Comparison of ENCODE assay signal across 14 mouse cellular contexts in the genomic region with DNA sequence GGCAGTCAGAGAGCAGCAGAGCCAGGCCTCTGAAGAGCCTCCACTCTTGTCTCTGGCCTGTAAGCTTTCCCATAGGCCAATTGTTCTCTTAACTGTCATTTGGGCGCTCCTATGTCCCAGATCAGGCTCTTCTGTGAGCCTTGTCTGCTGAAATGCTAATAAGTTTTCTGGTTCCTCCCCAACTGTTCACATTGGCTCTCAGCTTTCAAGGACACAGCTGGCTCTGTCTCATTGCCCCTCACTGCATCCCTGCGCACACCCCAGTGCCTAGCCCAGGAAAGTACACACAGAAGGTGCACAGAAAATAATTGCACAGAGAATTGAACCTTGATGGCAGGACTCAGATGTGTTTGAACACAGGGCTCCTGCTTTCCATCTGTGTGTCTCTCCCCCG. TPM values are rescaled to one million over a fixed set of nuclear protein-coding genes. Genes with fewer than 3 reads are reported as not detected.
DNase-seq lines count a peak whose midpoint lies in the region; ATAC-seq and TF ChIP-seq lines count a peak whose summit lies in the region.
"Had no signal": no experiment of that assay in that cellular context is flagged by ENCODE, and none has a peak within 500 bp of the region (broad histone marks: within the 10 kb centered on the region; RNA-seq: fewer than 3 reads in every experiment).

No protein-coding gene starts in this region.

- H3K27ac ChIP-seq in kidney, embryonic 14.5 days (ENCODE audit: low read depth, low read length), result no peak overlapping the region
- peak overlapping the region; percentile 77 for H3K27ac ChIP-seq in limb, embryonic 10.5 days
- peak overlapping the region; percentile 18; the same call in 1 of the 2 replicates for H3K27ac ChIP-seq in neural tube, embryonic 15.5 days (replicated peaks)
- no peak overlapping the region for H3K27ac ChIP-seq in gastrocnemius, adult 2 months
- H3K27ac ChIP-seq: left cerebral cortex, adult 2 months; liver, embryonic 13.5 days had no signal

- 38% methylated on average over 3 of the region's 3 CpGs for WGBS in kidney, embryonic 14.5 days
- WGBS in limb, embryonic 10.5 days, result 47% methylated on average over 3 of the region's 3 CpGs
- WGBS in neural tube, embryonic 15.5 days, result 26% methylated on average over 3 of the region's 3 CpGs

- no peak overlapping the region for H3K4me3 ChIP-seq in kidney, embryonic 14.5 days (ENCODE audit: low read length)
- H3K4me3 ChIP-seq in limb, embryonic 10.5 days, result no peak overlapping the region
- H3K4me3 ChIP-seq in neural tube, embryonic 15.5 days (replicated peaks), result no peak overlapping the region
- no peak overlapping the region for H3K4me3 ChIP-seq in gastrocnemius, adult 2 months
- H3K4me3 ChIP-seq: left cerebral cortex, adult 2 months; liver, embryonic 13.5 days had no signal

- H3K36me3 ChIP-seq in kidney, embryonic 14.5 days (ENCODE audit: control insufficient read depth, insufficient read depth, low read length), result no peaks in the 10 kb centered on the region
- H3K36me3 ChIP-seq in limb, embryonic 10.5 days, result no peaks in the 10 kb centered on the region
- H3K36me3 ChIP-seq in neural tube, embryonic 15.5 days, result no peaks in the 10 kb centered on the region
- H3K36me3 ChIP-seq: liver, embryonic 13.5 days had no signal

- intact Hi-C loops in gastrocnemius, adult 2 months (cut with DNase I), result no loop called here

- DNase-seq in kidney, adult 18-20 months, result no peak
- DNase-seq in embryo, embryonic 10.5 days (ENCODE audit: low spot score), result peak; percentile 54
- DNase-seq in limb, embryonic 10.5 days (ENCODE audit: low spot score), result peak; percentile 37
- DNase-seq in gastrocnemius, adult 2 months, result no peak
- DNase-seq in heart, postnatal 4 days, result no peak
- DNase-seq: cerebellum, adult 9-11 months; gastrocnemius, postnatal 14 days; kidney, postnatal 10 days; liver, embryonic 13.5 days; right cerebral cortex, postnatal 25 days had no signal

- no peaks in the 10 kb centered on the region for H3K27me3 ChIP-seq in kidney, embryonic 14.5 days (ENCODE audit: control insufficient read depth, insufficient read depth, low read length)
- no peaks in the 10 kb centered on the region for H3K27me3 ChIP-seq in limb, embryonic 10.5 days (ENCODE audit: low read depth, poor library complexity, severe bottlenecking)
- H3K27me3 ChIP-seq in neural tube, embryonic 15.5 days (replicated peaks), result no peaks in the 10 kb centered on the region
- H3K27me3 ChIP-seq: liver, embryonic 13.5 days had no signal

- H3K9ac ChIP-seq in kidney, embryonic 14.5 days (ENCODE audit: low read depth, low read length), result no peak overlapping the region
- no peak overlapping the region for H3K9ac ChIP-seq in neural tube, embryonic 15.5 days (replicated peaks)
- H3K9ac ChIP-seq: liver, embryonic 13.5 days had no signal

- no peaks in the 10 kb centered on the region for H3K9me3 ChIP-seq in kidney, embryonic 14.5 days (ENCODE audit: control insufficient read depth, low read length)
- no peaks in the 10 kb centered on the region for H3K9me3 ChIP-seq in limb, embryonic 10.5 days (replicated peaks)
- no peaks in the 10 kb centered on the region for H3K9me3 ChIP-seq in neural tube, embryonic 15.5 days (replicated peaks)
- H3K9me3 ChIP-seq: liver, embryonic 13.5 days had no signal

- TF ChIP-seq CTCF in gastrocnemius, adult 2 months (IDR thresholded peaks at IDR 0.05), result no peak

- 0 out of 2 replicates have a peak, but pooled peaks have one; percentile 29 for ATAC-seq in kidney, embryonic 14.5 days (ENCODE audit: low FRiP score, low TSS enrichment)
- ATAC-seq in neural tube, embryonic 15.5 days (ENCODE audit: low FRiP score), result peak; percentile 17; the same call in 1 of the 2 replicates
- ATAC-seq in erythroblast, adult 5-6 weeks (replicated peaks; ENCODE audit: low FRiP score, poor library complexity, severe bottlenecking), result no peak

- H3K4me1 ChIP-seq in kidney, embryonic 14.5 days (ENCODE audit: control insufficient read depth, insufficient read depth, low read length), result peaks cover 20% of the 10 kb centered on the region
- peaks cover 29% of the 10 kb centered on the region for H3K4me1 ChIP-seq in limb, embryonic 10.5 days
- peaks cover 26% of the 10 kb centered on the region for H3K4me1 ChIP-seq in neural tube, embryonic 15.5 days
- H3K4me1 ChIP-seq: liver, embryonic 13.5 days had no signal

- no peak overlapping the region for H3K4me2 ChIP-seq in kidney, embryonic 14.5 days (replicated peaks; ENCODE audit: low read depth, low read length)
- H3K4me2 ChIP-seq in neural tube, embryonic 15.5 days, result no peak overlapping the region
- H3K4me2 ChIP-seq: liver, embryonic 13.5 days had no signal

RNA-seq across cellular contexts. Expression of gene Apod, which starts 14.7 kb away (rescaled TPM):
- polyA plus RNA-seq in kidney, embryonic 14.5 days (2014; fragmentation: Nextera tagmentation; extraction: Ambion mirVana), result 0.47 TPM in 2 replicates
- polyA plus RNA-seq in limb, embryonic 10.5 days (2016; fragmentation: Nextera tagmentation; extraction: Ambion mirVana), result 5.9 and 6.5 TPM in 2 replicates
- polyA plus RNA-seq in neural tube, embryonic 15.5 days (2015; fragmentation: Nextera tagmentation; extraction: Ambion mirVana), result 48.8 and 54.0 TPM in 2 replicates
- total RNA-seq in erythroblast, adult 5-6 weeks (2015; ENCODE audit: low replicate concordance), result not detected in 2 replicates
- not detected in 2 replicates for total RNA-seq in erythroblast, adult 5-6 weeks (2017; ENCODE audit: low replicate concordance)
- total RNA-seq in gastrocnemius, adult 2 months (2021), result 10 to 100 TPM; 34.3 to 42.6 TPM
- total RNA-seq in heart, postnatal 4 days (2021), result under 1 TPM; 0.27 to 0.45 TPM

RNA-seq across cellular contexts. Expression of gene Ppp1r2, which starts 24.9 kb away (rescaled TPM):
- 77.0 and 98.6 TPM in 2 replicates for polyA plus RNA-seq in kidney, embryonic 14.5 days (2014; fragmentation: Nextera tagmentation; extraction: Ambion mirVana)
- polyA plus RNA-seq in limb, embryonic 10.5 days (2016; fragmentation: Nextera tagmentation; extraction: Ambion mirVana), result 84.6 and 89.8 TPM in 2 replicates
- 121 and 123 TPM in 2 replicates for polyA plus RNA-seq in neural tube, embryonic 15.5 days (2015; fragmentation: Nextera tagmentation; extraction: Ambion mirVana)
- total RNA-seq in erythroblast, adult 5-6 weeks (2015; ENCODE audit: low replicate concordance), result 19.4 and 37.4 TPM in 2 replicates
- 13.5 and 18.0 TPM in 2 replicates for total RNA-seq in erythroblast, adult 5-6 weeks (2017; ENCODE audit: low replicate concordance)
- total RNA-seq in gastrocnemius, adult 2 months (2021), result 10 to 100 TPM; 78.9 to 89.0 TPM
- 100 to 1,000 TPM; 128 to 132 TPM for total RNA-seq in heart, postnatal 4 days (2021)

Comparison
In these comparisons a context has a peak if more than half of its experiments do, and no peak if none do; other contexts are left out.
1. H3K27ac ChIP-seq: peak in limb, embryonic 10.5 days (single experiment) and neural tube, embryonic 15.5 days (single experiment); none in kidney, embryonic 14.5 days (single experiment) and gastrocnemius, adult 2 months (single experiment).
2. DNase-seq: peak in embryo, embryonic 10.5 days (single experiment) and limb, embryonic 10.5 days (single experiment); none in kidney, adult 18-20 months (single experiment), gastrocnemius, adult 2 months (single experiment) and heart, postnatal 4 days (single experiment).
3. RNA of gene Apod, which starts 14.7 kb away (total RNA-seq): 34.3 to 42.6 TPM in gastrocnemius, adult 2 months; 0.27 to 0.45 TPM in heart, postnatal 4 days and not detected in erythroblast, adult 5-6 weeks; every median in the first group is over 10 times any median in the second.